ENCODE assay signal across 9 mouse cellular contexts in genomic region chr11:50744971-50745370, GRCm38 (mm10).
DNase-seq lines count a peak whose midpoint lies in the region; ATAC-seq and TF ChIP-seq lines count a peak whose summit lies in the region.
"Had no signal": no experiment of that assay in that cellular context is flagged by ENCODE, and none has a peak within 500 bp of the region (broad histone marks: within the 10 kb centered on the region; RNA-seq: fewer than 3 reads in every experiment).

No protein-coding gene starts in this region.

- 62% methylated on average over 6 of the region's 6 CpGs for WGBS in midbrain, postnatal 0 days
- WGBS in midbrain, embryonic 15.5 days = 68% methylated on average over 6 of the region's 6 CpGs
- 23% methylated on average over 6 of the region's 6 CpGs for WGBS in stomach, postnatal 0 days
- 75% methylated on average over 6 of the region's 6 CpGs for WGBS in forebrain, embryonic 10.5 days

- TF ChIP-seq CTCF in midbrain, postnatal 0 days (IDR thresholded peaks at IDR 0.05) = no peak
- TF ChIP-seq CTCF in gastrocnemius, adult 2 months (IDR thresholded peaks at IDR 0.05) = no peak
- no peak for TF ChIP-seq CTCF in stomach, postnatal 0 days (IDR thresholded peaks at IDR 0.05; ENCODE audit: low read depth)

- no peaks in the 10 kb centered on the region for H3K36me3 ChIP-seq in midbrain, postnatal 0 days (ENCODE audit: insufficient read depth, low read length)
- H3K36me3 ChIP-seq in midbrain, embryonic 15.5 days (replicated peaks) = no peaks in the 10 kb centered on the region
- no peaks in the 10 kb centered on the region for H3K36me3 ChIP-seq in stomach, postnatal 0 days (ENCODE audit: control insufficient read depth, insufficient read depth, low read length)
- H3K36me3 ChIP-seq in forebrain, embryonic 10.5 days (replicated peaks) = no peaks in the 10 kb centered on the region
- H3K36me3 ChIP-seq: neural tube, embryonic 12.5 days had no signal

- no peak overlapping the region for H3K27ac ChIP-seq in midbrain, postnatal 0 days (ENCODE audit: low read depth, low read length)
- no peak overlapping the region for H3K27ac ChIP-seq in midbrain, embryonic 15.5 days
- H3K27ac ChIP-seq in gastrocnemius, adult 2 months = peak overlapping the region; percentile 38; the same call in 1 of the 2 replicates
- no peak overlapping the region for H3K27ac ChIP-seq in stomach, postnatal 0 days (replicated peaks)
- no peak overlapping the region for H3K27ac ChIP-seq in forebrain, embryonic 10.5 days
- H3K27ac ChIP-seq: neural tube, embryonic 12.5 days had no signal

- H3K27me3 ChIP-seq in midbrain, postnatal 0 days (ENCODE audit: insufficient read depth, low read length) = no peaks in the 10 kb centered on the region
- no peaks in the 10 kb centered on the region for H3K27me3 ChIP-seq in midbrain, embryonic 15.5 days (replicated peaks)
- no peaks in the 10 kb centered on the region for H3K27me3 ChIP-seq in stomach, postnatal 0 days (ENCODE audit: control insufficient read depth, insufficient read depth, low read length)
- no peaks in the 10 kb centered on the region for H3K27me3 ChIP-seq in forebrain, embryonic 10.5 days (ENCODE audit: poor library complexity, severe bottlenecking)
- H3K27me3 ChIP-seq: neural tube, embryonic 12.5 days had no signal

- DNase-seq in midbrain, postnatal 0 days (ENCODE audit: low spot score) = peak; percentile 52
- peak; percentile 62 for DNase-seq in gastrocnemius, adult 2 months
- peak; percentile 16 to 55 for DNase-seq in left cerebral cortex, adult 9 months (ENCODE audit: low spot score in 2 of 2)
- peak; percentile 57 to 63 for DNase-seq in right cerebral cortex, postnatal 36 days (ENCODE audit: low spot score in 2 of 2)
- no peak for DNase-seq in stomach, postnatal 0 days (ENCODE audit: low spot score)
- no peak for DNase-seq in forebrain, embryonic 10.5 days (ENCODE audit: extremely low spot score, low spot score)
- DNase-seq in spleen, postnatal 14 days (ENCODE audit: low spot score in 2 of 2) = no peak

- no peak overlapping the region for H3K4me2 ChIP-seq in midbrain, postnatal 0 days (ENCODE audit: low read depth, low read length, poor library complexity, severe bottlenecking)
- H3K4me2 ChIP-seq in midbrain, embryonic 15.5 days = no peak overlapping the region
- H3K4me2 ChIP-seq in stomach, postnatal 0 days (replicated peaks; ENCODE audit: low read depth) = no peak overlapping the region
- H3K4me2 ChIP-seq: neural tube, embryonic 12.5 days had no signal

- intact Hi-C loops in gastrocnemius, adult 2 months (cut with DNase I) = no loop called here

- no peak for ATAC-seq in midbrain, postnatal 0 days (ENCODE audit: low FRiP score)
- ATAC-seq in midbrain, embryonic 15.5 days (replicated peaks) = no peak
- no peak for ATAC-seq in stomach, postnatal 0 days (ENCODE audit: low FRiP score, low TSS enrichment)

- no peaks in the 10 kb centered on the region for H3K4me1 ChIP-seq in midbrain, postnatal 0 days (ENCODE audit: insufficient read depth, low read length)
- H3K4me1 ChIP-seq in midbrain, embryonic 15.5 days = no peaks in the 10 kb centered on the region
- H3K4me1 ChIP-seq in stomach, postnatal 0 days (replicated peaks; ENCODE audit: control insufficient read depth, insufficient read depth) = peaks cover 3% of the 10 kb centered on the region; the same call in 1 of the 2 replicates
- no peaks in the 10 kb centered on the region for H3K4me1 ChIP-seq in forebrain, embryonic 10.5 days
- H3K4me1 ChIP-seq: neural tube, embryonic 12.5 days had no signal

- H3K9ac ChIP-seq in midbrain, postnatal 0 days (replicated peaks; ENCODE audit: low read length, poor library complexity, severe bottlenecking) = no peak overlapping the region
- no peak overlapping the region for H3K9ac ChIP-seq in midbrain, embryonic 15.5 days
- no peak overlapping the region for H3K9ac ChIP-seq in stomach, postnatal 0 days (ENCODE audit: low read length)
- H3K9ac ChIP-seq: neural tube, embryonic 12.5 days had no signal

- TF ChIP-seq EP300 in stomach, postnatal 0 days (optimal IDR thresholded peaks at IDR 0.05) = no peak

- H3K4me3 ChIP-seq in midbrain, postnatal 0 days (ENCODE audit: low read depth, low read length) = no peak overlapping the region
- no peak overlapping the region for H3K4me3 ChIP-seq in midbrain, embryonic 15.5 days
- no peak overlapping the region for H3K4me3 ChIP-seq in gastrocnemius, adult 2 months
- no peak overlapping the region for H3K4me3 ChIP-seq in stomach, postnatal 0 days (ENCODE audit: low read depth, low read length)
- no peak overlapping the region for H3K4me3 ChIP-seq in forebrain, embryonic 10.5 days
- H3K4me3 ChIP-seq: neural tube, embryonic 12.5 days had no signal

- no peaks in the 10 kb centered on the region for H3K9me3 ChIP-seq in midbrain, postnatal 0 days (ENCODE audit: low read length)
- H3K9me3 ChIP-seq in midbrain, embryonic 15.5 days = no peaks in the 10 kb centered on the region
- no peaks in the 10 kb centered on the region for H3K9me3 ChIP-seq in stomach, postnatal 0 days (ENCODE audit: control insufficient read depth, low read length)
- no peaks in the 10 kb centered on the region for H3K9me3 ChIP-seq in forebrain, embryonic 10.5 days
- H3K9me3 ChIP-seq: neural tube, embryonic 12.5 days had no signal

Comparison
In these comparisons a context has a peak if more than half of its experiments do, and no peak if none do; other contexts are left out.
1. DNase-seq: peak in midbrain, postnatal 0 days (single experiment), gastrocnemius, adult 2 months (single experiment), left cerebral cortex, adult 9 months (2 of 2) and right cerebral cortex, postnatal 36 days (2 of 2); none in stomach, postnatal 0 days (single experiment), forebrain, embryonic 10.5 days (single experiment) and spleen, postnatal 14 days (0 of 2).